Mouse (Mus musculus): Measurements from ENCODE around the gene Rasip1. TPM values are rescaled to one million over a fixed set of nuclear protein-coding genes. Genes with fewer than 3 reads are reported as not detected.
A peak's percentile ranks its signal among the peaks of the same experiment; 100 is the strongest.

Rasip1 gene
- total RNA-seq (2021) = 33.0 and 35.4 TPM in 2 replicates
- long read RNA-seq, experiment 1, transcript Rasip1-201 (12 exons, 3,202 nt) = major isoform, 31 of 43 reads
- long read RNA-seq, experiment 1, partial matches to known transcripts = 9 of 43 reads
- long read RNA-seq, experiment 1, other reads (novel, unspliced or antisense) = 3 of 43 reads
- long read RNA-seq, experiment 2, transcript Rasip1-201 (12 exons, 3,202 nt) = major isoform, 30 of 48 reads
- long read RNA-seq, experiment 2, partial matches to known transcripts = 17 of 48 reads
- long read RNA-seq, experiment 2, other reads (novel, unspliced or antisense) = 1 of 48 reads

DNA sequence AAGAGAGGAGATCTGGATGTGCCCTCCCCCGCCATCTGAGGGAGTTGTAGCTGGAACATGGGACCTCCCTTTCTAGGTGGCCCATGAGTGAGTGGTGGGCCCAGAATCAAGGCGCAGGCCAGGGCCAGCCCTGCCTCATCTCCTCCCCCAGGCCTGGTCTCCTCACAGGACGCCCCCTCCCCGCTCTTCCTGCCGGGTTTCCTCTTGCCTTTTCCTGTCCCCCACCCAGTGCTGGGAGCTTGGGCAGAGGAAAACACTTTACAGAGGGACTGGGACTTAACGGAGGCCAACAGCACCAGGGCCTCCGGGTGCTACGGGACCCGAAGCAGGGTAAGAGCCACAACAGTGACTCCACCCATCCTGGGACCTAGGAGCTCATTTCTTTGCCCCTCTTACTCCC, at the start of gene Rasip1:
Gene Rasip1 (plus strand): TSS at position 228 of the 400 bp plus-strand sequence.
- peak; percentile 67 for DNase-seq

DNA sequence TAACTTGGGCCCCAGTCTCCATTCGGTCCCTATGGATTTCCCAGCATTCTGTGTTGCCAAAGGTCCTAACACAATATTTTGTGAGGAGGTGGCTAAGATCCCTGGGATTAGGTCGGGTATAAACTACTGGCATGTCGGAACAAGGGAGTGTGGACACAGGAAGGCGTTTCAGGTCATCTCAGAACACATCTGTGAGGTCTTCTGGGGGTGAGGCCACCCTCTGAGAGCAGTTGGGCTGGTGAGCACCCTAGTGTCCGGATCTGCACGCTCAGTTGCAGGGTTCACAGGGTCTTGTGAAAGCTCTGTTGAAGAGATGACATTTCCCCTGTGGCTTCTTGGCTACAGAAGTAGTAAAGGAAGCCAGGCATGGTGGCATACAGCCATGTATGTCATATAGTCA, 41.4 kb upstream of the Rasip1 start:
- no peak for DNase-seq

GRCm38 (mm10) chr7:45587631-45588592, 39.4 kb upstream of the Rasip1 start:
- no peak for DNase-seq

- peak; percentile 95 for DNase-seq
Measured at GRCm38 (mm10) chr7:45589173-45589572, 38.1 kb upstream of the Rasip1 start.

GRCm38 (mm10) chr7:45589898-45590297, 37.4 kb upstream of the Rasip1 start:
- DNase-seq = no peak

GRCm38 (mm10) chr7:45590874-45591273, 36.4 kb upstream of the Rasip1 start:
- no peak for DNase-seq

DNA sequence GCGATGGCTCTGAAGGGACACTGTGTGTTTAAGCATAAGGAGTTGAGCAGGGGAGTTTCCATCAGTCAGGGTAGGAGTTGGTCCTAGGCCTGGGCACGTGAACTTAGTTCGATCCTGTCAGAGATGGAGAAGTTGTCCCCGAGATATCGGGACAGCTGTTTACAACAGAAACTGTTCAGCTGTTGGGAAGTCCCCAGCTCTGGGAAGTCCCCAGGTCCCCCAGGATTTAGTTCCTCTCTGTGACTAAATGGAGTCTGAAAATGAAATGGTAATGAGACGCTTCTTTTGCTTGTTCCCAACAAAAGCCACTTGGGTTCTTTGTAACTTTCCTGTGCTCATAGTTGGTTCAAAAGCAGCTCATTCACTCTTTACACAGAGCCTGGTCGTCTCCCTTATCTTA, 35.4 kb upstream of the Rasip1 start:
- no peak for DNase-seq

DNA sequence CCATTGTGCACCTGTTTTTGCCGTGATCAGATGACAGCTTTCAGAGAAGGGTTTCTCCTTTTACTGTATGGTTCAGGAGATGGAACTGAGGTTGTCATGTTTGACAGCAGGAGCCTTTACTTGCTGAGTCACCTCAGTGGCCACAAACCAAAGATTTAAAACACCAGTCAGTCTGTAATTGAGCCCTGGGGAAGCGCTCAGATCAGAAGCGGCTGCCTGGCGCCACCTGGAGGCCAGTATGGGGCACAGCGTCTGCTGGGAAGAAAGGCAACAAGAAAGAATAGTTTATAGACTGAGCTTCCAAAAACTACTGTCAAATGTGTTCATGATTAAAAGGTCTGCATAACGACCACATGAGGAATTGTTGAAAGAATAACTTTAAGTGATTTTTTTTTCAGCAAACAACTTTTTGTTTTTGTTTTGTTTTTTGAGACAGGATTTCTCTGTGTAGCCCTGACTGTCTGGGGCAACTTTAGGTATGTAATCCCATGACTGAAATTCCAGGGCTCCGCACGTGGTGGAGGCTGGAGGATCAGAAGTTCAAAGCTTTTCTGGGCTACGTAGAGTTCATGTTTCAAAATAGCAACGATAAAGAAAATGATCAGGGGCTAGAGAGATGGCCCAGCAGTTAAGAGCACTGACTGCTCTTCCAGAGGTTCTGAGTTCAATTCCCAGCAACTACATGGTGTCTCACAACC, 34.0 kb upstream of the Rasip1 start:
- peak; percentile 85 for DNase-seq

DNA sequence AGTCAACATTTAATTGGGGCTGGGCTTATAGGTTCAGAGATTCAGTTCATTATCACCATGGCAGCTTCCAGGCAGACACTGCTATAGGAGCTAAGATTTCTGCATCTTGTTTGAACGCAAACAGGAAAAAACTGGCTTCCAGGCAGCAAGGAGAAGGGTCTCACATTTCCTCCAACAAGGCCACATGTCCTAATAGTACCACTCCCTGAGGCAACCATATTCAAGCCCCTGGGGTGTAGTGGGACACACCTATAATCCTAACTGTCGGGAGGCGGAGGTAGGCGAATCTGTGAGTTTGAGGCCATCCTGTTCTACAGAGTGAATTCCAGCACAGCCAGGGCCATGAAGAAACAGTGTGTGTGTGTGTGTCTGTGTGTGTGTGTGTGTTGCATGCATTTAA, 32.1 kb upstream of the Rasip1 start:
- no peak for DNase-seq

DNA sequence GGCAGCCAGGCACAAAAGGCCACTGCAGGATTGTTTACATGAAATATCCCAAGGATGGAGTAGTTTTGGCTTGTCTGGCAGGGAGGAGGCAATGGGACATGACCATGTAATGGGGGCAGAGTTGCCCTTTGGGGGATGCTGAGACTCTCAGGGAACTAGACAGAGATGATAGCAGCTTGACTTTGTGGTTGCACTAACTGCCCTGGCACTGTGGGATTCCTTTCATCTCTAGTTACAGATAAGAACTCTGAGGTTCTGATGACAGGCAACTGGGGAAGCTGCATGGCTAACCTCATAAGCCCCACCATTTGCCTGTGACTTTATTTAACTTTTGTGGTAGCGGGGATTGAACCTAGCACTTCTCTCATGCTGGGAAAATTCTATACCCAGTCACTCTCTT, 31.2 kb upstream of the Rasip1 start:
- no peak for DNase-seq

- DNase-seq = no peak
Measured at GRCm38 (mm10) chr7:45597013-45597412, 30.3 kb upstream of the Rasip1 start.

GRCm38 (mm10) chr7:45597527-45597926, 29.8 kb upstream of the Rasip1 start:
- DNase-seq = no peak

DNA sequence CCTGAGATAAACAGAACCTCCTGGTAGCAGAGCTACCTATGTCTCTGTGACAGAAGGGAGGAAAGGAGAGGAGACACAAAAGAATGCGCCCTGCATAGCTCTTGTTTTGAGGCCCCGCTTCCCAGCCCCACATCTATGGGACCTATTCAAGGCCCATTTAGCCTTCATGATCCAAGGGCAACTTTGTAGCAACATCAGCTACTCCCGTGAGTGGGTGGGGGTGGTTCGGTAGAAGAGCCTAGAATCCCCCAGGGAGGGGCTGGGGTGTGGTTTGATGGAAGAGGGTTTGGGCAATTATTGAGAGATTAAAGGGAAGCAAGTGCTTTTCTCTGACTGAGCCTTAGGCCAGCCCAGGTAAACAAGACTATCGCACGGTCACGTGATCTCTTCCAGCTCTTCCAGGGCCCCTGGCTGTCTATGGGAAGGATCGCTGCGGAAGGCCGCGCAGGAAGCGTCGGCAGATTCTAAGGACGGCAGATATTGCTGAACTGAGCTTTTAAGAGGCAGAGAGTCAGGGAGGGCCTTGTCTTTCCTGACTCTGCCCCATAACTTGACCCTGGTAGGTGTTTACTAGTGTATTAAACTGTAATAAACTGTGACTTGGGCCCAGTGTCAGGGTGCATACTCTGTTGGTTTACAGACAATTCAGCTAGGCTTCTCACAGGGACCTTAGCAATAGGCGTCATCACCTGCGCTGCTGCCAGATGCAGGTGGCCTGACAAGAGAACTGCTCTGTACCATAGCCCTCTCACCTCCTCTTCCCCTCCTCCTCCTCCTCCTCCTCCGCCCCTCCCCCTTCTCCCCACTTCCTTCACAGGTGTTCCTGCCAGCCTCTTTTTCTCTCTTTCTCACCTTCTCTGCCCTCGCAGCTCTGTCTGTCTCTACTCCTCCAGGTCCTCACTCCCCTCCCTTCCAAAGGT, 28.1 kb upstream of the Rasip1 start:
- DNase-seq = no peak

DNA sequence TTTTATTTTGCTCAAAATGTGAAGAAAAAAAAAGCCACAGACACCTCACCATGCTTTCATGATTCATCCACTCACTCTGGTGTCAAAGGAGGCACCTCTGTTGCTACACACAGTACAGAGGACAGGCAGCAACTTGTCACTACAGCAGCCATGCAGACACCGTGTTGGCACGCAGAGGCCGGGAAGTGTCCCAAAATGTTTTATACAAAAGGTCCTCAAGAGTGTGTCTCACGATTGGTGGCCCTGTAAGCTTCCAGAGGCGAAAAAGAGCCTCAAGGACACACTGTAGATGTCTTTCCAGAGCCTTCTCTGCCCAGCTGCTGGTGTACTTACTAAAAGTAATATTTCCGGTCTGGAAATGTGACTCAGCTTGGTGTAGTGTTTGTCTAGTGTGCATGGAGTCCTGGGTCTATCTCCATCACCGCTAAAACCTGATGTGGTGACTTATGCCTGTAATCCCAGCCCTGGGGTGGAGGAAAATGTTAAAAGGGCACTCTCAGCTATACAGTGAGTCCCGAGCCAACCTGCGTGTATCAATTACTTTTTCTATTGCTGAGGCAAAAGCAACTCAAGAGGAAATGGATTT, 21.5 kb upstream of the Rasip1 start:
- DNase-seq = peak; percentile 63

DNA sequence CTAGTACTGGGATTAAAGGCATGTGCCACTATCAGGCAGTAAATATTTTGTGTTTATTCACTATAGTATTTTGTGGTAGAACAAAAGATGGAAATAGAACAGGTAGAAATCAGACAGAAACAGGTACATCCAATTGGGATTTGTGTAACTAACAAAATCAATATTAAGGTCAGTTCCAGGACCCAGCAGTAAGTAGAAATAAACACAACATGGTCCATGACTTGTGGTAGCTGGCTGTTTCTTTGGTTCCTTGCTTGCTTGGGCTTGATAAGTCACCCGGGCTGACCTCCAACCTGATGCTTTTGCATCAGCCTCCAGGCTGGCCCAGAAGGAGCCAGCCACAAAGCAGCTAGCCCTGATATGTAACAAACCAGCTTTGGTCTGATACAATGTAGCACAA, 17.8 kb upstream of the Rasip1 start:
- no peak for DNase-seq

DNA sequence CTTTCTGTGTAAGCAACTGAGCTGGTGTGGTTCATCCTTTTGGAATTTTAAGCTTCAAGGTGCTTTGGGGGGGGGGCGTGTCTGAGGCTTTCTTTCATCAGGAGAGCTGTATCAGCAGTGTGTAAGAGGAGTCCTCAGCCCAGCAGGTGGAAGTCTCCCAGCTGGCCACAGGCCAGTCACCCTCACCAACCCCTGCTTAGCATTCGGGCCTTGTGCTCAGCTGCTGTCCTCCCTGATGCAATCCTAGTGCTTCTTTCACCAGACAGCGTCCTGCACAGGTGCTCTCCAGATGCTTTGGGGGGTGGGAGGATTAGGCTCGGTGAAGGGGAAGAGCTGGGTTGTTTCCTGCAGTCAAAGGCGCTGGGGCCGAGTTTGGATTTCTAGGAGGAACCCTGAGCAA, 11.0 kb upstream of the Rasip1 start:
- DNase-seq = no peak

DNA sequence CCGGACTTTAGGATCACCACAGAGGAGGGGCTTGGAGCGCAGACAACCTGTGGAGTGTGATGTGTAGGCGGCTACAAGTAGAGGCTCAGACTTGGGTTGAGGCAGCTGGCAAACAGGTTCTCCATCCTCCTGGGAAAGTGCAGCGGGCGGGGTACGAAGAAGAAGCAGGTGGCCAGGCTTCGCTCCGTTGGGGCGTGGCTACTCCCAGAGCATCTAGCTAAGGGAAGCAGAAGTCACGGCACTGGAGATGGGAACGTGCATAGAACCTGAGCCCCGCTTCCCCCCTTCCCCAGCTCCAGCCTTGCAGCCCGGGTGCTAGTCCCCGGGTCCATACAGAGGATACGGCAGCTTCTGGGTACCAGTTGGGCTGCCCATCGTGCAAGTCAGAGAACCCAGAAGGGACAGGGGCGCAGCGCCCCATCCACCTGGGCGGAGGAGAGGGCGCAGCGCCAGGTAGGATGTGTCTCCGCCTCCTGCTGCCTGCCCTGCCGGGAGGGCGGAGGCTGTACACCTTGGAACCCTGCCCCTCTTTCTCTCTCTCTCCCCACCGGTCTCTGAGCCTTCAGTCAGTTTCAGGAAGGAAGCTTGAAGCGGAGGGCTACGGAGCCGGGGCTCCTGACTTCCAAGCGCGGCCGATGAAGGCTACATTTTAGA, 10.1 kb upstream of the Rasip1 start, which contains the start of gene Fut1:
Gene Fut1 (plus strand): TSS at position 248 of the 654 bp plus-strand sequence.
- no peak for DNase-seq

GRCm38 (mm10) chr7:45618316-45618715, 9.0 kb upstream of the Rasip1 start:
- DNase-seq = no peak

GRCm38 (mm10) chr7:45619592-45619991, 7.7 kb upstream of the Rasip1 start:
- no peak for DNase-seq

DNA sequence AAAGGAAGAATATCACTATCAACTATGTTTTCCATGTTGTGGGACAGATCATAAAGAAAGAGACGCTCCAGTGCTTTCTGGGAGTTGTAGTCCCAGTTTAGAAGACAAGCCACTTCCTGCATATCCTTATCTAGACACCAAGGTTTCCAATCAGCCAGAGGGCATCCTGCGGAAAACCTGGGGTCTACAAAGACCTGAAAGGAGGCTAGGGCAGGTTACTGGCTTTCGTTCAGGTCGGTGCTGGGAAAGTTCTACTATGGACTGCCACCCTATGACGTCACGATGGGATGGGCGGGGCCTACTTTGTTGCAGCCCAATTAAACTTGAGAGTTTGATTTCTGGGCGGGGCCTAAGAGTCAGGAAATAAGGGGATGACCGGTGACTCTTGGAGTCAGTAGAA, 5.8 kb upstream of the Rasip1 start, which contains the start of gene Izumo1:
Gene Izumo1 (plus strand): TSS at position 369 of the 400 bp plus-strand sequence.
- DNase-seq = peak; percentile 71

All from adrenal gland, postnatal 14 days (tissue).